Mouse (Mus musculus): Measurements from ENCODE around the gene Olfr789. TPM values are rescaled to one million over a fixed set of nuclear protein-coding genes. Genes with fewer than 3 reads are reported as not detected.

The Olfr789 gene
- polyA plus RNA-seq (2016; fragmentation: Nextera tagmentation; extraction: Ambion mirVana), result not detected in 2 replicates

DNA sequence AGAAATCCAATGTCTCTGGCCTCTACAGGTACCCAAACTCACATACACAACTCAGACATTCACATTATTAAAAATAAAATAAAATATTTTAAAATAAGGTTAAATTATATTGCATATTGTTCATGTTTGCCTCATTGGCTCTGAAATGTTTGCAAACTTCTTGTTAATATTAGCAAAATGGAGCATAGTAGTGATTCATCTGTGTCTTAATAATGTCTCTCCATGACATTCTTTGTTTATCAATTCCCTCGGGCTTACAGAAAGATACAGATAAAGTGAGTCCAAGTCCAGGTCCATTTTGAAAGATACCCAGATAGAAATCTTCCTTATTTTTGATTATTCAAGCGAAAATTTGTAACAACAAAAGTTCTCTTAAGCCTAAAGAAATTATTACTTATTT, at the start of gene Olfr789:
Olfr789 (plus strand) TSS at position 301 of the 400 bp plus-strand sequence.
- H3K9me3 ChIP-seq, result no peaks in the 10 kb centered on the region
- no peak for ATAC-seq (ENCODE audit: low FRiP score, low read depth)
- no peaks in the 10 kb centered on the region for H3K36me3 ChIP-seq
- WGBS, result 68% methylated on average over 2 of the region's 2 CpGs
- H3K27ac ChIP-seq, result no peak within 1 kb of the TSS
- H3K27me3 ChIP-seq (replicated peaks), result no peaks in the 10 kb centered on the region
- no peak within 1 kb of the TSS for H3K9ac ChIP-seq
- H3K4me3 ChIP-seq, result no peak within 1 kb of the TSS
- H3K4me2 ChIP-seq (replicated peaks), result no peak within 1 kb of the TSS
- no peaks in the 10 kb centered on the region for H3K4me1 ChIP-seq

DNA sequence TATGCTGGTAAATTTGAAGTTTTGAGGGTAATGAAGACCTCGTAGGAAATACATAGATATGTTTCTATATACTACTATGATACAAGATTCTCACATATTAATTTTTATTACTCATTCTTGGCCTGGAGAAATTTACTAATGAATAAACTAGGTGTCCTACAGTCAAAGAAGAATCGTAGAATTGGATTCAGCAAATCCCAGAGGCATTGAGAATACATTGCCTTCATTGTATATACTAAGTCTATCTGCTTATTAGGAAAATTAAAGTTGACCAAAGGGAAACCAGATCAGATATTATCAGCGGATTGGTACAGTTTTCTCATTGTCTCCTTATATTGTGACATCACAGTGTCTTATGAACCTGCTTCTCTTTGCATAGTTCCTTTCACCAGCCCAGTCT, 23.0 kb upstream of the Olfr789 start, which contains the start of gene Olfr787:
Olfr787 (plus strand) TSS at position 301 of the 400 bp plus-strand sequence.
- Histone ChIP-seq H3K36me3 (no peaks in the 10 kb centered on the region), H3K9me3 (no peaks in the 10 kb centered on the region), H3K9ac (no peak within 1 kb of the TSS), H3K27me3 (replicated peaks) (no peaks in the 10 kb centered on the region), H3K4me1 (no peaks in the 10 kb centered on the region), H3K4me2 (replicated peaks) (no peak within 1 kb of the TSS), H3K27ac (no peak within 1 kb of the TSS), H3K4me3 (no peak within 1 kb of the TSS)
- no peak for ATAC-seq (ENCODE audit: low FRiP score, low read depth)
- WGBS, result 87% methylated on average over 3 of the region's 3 CpGs

DNA sequence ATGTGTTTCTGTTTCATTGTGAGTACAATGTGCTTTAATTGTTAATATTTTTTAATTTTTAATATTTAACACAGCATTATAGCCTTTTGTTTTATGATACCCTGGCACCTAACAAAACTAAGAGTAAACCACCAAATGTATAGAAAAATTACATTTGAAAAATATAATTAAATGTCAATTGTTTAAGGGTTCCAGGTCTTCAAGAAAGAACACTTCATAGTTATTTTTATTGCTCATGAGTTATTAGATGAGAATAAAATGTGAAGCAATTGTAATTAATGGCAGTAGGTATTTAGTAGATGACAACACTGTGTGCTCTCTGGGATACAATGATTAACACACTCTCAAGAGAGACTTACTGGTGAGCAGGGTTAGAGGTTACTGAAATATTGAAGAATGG, 13.9 kb upstream of the Olfr789 start, which contains the start of gene Olfr788:
Olfr788 (plus strand) TSS at position 301 of the 400 bp plus-strand sequence.
- no peak within 1 kb of the TSS for H3K9ac ChIP-seq
- no peak within 1 kb of the TSS for H3K4me3 ChIP-seq
- H3K27me3 ChIP-seq (replicated peaks), result no peaks in the 10 kb centered on the region
- no peak within 1 kb of the TSS for H3K27ac ChIP-seq
- ATAC-seq (ENCODE audit: low FRiP score, low read depth), result no peak
- H3K4me1 ChIP-seq, result no peaks in the 10 kb centered on the region
- H3K4me2 ChIP-seq (replicated peaks), result no peak within 1 kb of the TSS
- no peaks in the 10 kb centered on the region for H3K9me3 ChIP-seq
- H3K36me3 ChIP-seq, result no peaks in the 10 kb centered on the region

DNA sequence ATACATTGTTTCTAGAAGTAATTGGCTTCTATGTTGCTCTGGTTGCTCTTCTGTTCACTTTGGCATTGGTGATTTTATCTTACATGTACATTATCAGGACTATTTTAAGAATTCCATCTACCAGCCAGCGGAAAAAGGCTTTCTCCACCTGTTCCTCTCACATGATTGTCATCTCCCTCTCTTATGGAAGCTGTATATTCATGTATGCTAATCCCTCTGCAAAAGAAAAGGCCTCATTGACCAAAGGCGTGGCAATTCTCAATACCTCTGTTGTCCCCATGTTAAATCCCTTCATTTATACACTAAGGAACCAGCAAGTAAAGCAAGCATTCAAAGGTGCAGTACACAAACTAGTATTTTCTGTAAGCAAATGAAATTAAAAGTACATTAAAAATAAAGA, 11.3 kb upstream of the Olfr789 start:
- no peak overlapping the region for H3K4me3 ChIP-seq
- no peak for ATAC-seq (ENCODE audit: low FRiP score, low read depth)
- no peaks in the 10 kb centered on the region for H3K36me3 ChIP-seq
- no peak overlapping the region for H3K9ac ChIP-seq
- no peak overlapping the region for H3K27ac ChIP-seq
- no peak overlapping the region for H3K4me2 ChIP-seq (replicated peaks)
- H3K27me3 ChIP-seq (replicated peaks), result no peaks in the 10 kb centered on the region
- no peaks in the 10 kb centered on the region for H3K9me3 ChIP-seq
- 77% methylated on average over 2 of the region's 2 CpGs for WGBS
- H3K4me1 ChIP-seq, result no peaks in the 10 kb centered on the region

DNA sequence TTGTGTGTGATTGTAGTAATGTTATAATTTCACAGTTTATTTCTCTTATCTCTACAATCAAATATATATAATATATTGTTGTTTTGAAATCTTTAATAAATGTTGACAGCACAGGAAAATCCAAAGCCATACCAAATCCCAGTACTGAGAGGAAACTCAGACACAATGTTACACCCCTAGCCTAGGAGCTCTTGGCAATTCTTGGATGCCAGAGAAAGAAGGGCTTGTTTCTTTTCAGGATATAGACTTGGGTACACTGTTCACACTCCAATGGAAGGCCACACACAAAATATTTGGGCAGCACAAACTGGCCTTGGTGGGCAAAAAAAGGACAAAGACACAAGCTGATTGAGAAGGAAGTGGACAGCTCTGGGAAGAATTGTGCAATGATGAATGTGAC, 10.8 kb upstream of the Olfr789 start:
- Histone ChIP-seq H3K27ac (no peak overlapping the region), H3K36me3 (no peaks in the 10 kb centered on the region), H3K4me3 (no peak overlapping the region), H3K9me3 (no peaks in the 10 kb centered on the region), H3K4me1 (no peaks in the 10 kb centered on the region), H3K27me3 (replicated peaks) (no peaks in the 10 kb centered on the region), H3K9ac (no peak overlapping the region), H3K4me2 (replicated peaks) (no peak overlapping the region)
- ATAC-seq (ENCODE audit: low FRiP score, low read depth), result no peak

DNA sequence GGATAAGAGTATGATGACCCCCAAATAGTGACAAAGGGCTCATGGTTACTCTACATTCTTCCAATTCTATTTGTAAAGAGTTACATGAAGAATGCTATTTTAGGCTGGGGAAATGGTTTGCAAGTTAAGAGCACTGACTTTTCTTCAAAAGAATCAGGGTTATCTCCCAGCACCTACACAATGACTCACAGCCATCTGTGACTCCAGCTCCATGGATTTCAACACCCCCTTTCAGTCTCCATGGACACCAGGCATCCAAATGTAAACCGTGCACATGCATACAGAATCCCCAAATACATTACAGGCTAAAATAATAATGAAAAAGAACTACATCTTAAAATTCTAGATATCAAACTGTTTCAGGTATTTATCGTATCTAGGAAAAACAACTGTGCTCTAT, 5.5 kb downstream of the Olfr789 start:
- Histone ChIP-seq H3K27me3 (replicated peaks) (no peaks in the 10 kb centered on the region), H3K4me2 (replicated peaks) (no peak overlapping the region), H3K9ac (no peak overlapping the region), H3K36me3 (no peaks in the 10 kb centered on the region), H3K27ac (no peak overlapping the region), H3K4me1 (no peaks in the 10 kb centered on the region), H3K9me3 (no peaks in the 10 kb centered on the region), H3K4me3 (no peak overlapping the region)
- no peak for ATAC-seq (ENCODE audit: low FRiP score, low read depth)
- WGBS, result 79% methylated on average over 2 of the region's 2 CpGs

DNA sequence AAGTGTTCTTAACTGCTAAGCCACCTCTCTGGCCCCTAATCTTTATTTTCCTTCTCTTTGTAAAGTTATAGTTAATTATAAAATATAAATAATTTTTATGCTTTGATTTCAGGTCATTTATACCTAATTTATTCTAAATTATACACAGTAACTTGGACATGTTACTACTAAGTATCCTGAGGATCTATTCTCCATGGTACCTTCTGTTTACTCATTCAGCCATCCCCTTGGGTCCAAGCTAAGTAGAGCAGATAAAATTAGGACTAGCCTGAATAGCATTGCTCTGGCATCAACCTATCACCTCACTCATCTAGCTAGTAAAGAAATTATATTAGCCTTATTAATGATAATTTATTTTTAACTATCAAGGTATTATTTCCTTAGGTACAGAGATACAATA, 13.6 kb downstream of the Olfr789 start, which contains the start of gene Olfr790:
Olfr790 (plus strand) TSS at position 301 of the 400 bp plus-strand sequence.
- Histone ChIP-seq H3K9ac (no peak within 1 kb of the TSS), H3K4me2 (replicated peaks) (no peak within 1 kb of the TSS), H3K27me3 (replicated peaks) (no peaks in the 10 kb centered on the region), H3K4me1 (no peaks in the 10 kb centered on the region), H3K36me3 (no peaks in the 10 kb centered on the region), H3K9me3 (no peaks in the 10 kb centered on the region), H3K4me3 (no peak within 1 kb of the TSS), H3K27ac (no peak within 1 kb of the TSS)
- ATAC-seq (ENCODE audit: low FRiP score, low read depth), result no peak

DNA sequence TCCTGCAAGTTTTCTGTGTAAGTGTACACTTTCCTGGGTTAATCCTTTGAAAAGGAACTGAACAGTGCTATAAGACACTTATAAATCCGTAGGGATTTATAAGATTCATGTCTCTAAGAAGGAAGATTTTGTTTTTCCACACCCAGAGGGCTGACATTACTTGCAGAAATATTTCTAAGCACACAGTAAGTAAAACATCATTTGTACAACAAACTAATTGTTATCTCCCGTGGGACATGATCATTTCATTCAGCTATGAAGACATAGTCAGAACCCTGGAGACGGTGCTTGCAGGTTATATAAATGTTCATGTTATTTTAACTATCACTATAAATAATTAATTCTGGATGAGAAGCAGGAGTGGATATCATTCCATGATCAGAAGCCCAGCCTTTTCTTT, 36.9 kb downstream of the Olfr789 start, which contains the start of gene Olfr791:
Olfr791 (plus strand) TSS at position 301 of the 400 bp plus-strand sequence.
- no peaks in the 10 kb centered on the region for H3K4me1 ChIP-seq
- no peaks in the 10 kb centered on the region for H3K27me3 ChIP-seq (replicated peaks)
- H3K9ac ChIP-seq, result no peak within 1 kb of the TSS
- ATAC-seq (ENCODE audit: low FRiP score, low read depth), result no peak
- H3K27ac ChIP-seq, result no peak within 1 kb of the TSS
- WGBS, result 72% methylated on average over 3 of the region's 3 CpGs
- H3K9me3 ChIP-seq, result no peaks in the 10 kb centered on the region
- no peaks in the 10 kb centered on the region for H3K36me3 ChIP-seq
- H3K4me2 ChIP-seq (replicated peaks), result no peak within 1 kb of the TSS
- H3K4me3 ChIP-seq, result no peak within 1 kb of the TSS

DNA sequence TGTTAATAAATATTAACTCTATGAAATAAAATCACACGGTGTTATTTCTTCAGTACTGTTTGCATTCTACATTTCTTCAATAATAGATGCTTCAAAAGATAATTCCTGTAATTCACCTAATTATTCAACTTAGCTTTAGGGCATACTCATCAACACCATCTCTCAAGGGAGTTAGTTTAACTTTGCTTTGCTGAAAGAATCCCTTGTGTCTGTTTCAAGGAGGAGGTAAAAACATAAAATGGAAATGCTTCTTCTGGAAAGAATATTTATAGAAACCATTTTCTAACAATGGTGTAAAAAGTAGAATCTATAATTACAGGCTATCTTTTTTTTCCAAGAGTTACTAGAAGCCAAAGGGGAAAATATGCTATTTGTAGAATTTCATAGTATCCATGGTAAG, 54.3 kb downstream of the Olfr789 start, which contains the start of gene Olfr792:
Olfr792 (plus strand) TSS at position 301 of the 400 bp plus-strand sequence.
- 76% methylated on average over 1 of the region's 1 CpGs for WGBS
- no peak within 1 kb of the TSS for H3K4me3 ChIP-seq

More for the DNA sequence above, 54.3 kb downstream of the Olfr789 start, which contains the start of gene Olfr792:
- Histone ChIP-seq H3K9me3 (peaks cover under 1% of the 10 kb centered on the region; the same call in 1 of the 2 replicates), H3K36me3 (no peaks in the 10 kb centered on the region), H3K4me2 (replicated peaks) (no peak within 1 kb of the TSS), H3K9ac (no peak within 1 kb of the TSS), H3K4me1 (no peaks in the 10 kb centered on the region), H3K27me3 (replicated peaks) (no peaks in the 10 kb centered on the region), H3K27ac (no peak within 1 kb of the TSS)
- no peak for ATAC-seq (ENCODE audit: low FRiP score, low read depth)

Other genes with a start within 250 kb of the Olfr789 start
- not detected in 2 replicates for gene Olfr774, start 248.5 kb upstream of the Olfr789 start, polyA plus RNA-seq (2016; fragmentation: Nextera tagmentation; extraction: Ambion mirVana)
- not detected in 2 replicates for gene Olfr775, start 236.3 kb upstream of the Olfr789 start, polyA plus RNA-seq (2016; fragmentation: Nextera tagmentation; extraction: Ambion mirVana)
- not detected in 2 replicates for gene Olfr776, start 225.6 kb upstream of the Olfr789 start, polyA plus RNA-seq (2016; fragmentation: Nextera tagmentation; extraction: Ambion mirVana)
- not detected in 2 replicates for gene Olfr777, start 213.3 kb upstream of the Olfr789 start, polyA plus RNA-seq (2016; fragmentation: Nextera tagmentation; extraction: Ambion mirVana)
- gene Olfr780, start 166.6 kb upstream of the Olfr789 start, polyA plus RNA-seq (2016; fragmentation: Nextera tagmentation; extraction: Ambion mirVana), result not detected in 2 replicates
- gene Olfr781, start 155.9 kb upstream of the Olfr789 start, polyA plus RNA-seq (2016; fragmentation: Nextera tagmentation; extraction: Ambion mirVana), result not detected in 2 replicates
- gene Olfr782, start 135.9 kb upstream of the Olfr789 start, polyA plus RNA-seq (2016; fragmentation: Nextera tagmentation; extraction: Ambion mirVana), result not detected in 2 replicates
- gene Olfr784, start 100.7 kb upstream of the Olfr789 start, polyA plus RNA-seq (2016; fragmentation: Nextera tagmentation; extraction: Ambion mirVana), result 0.06 and 0.19 TPM in 2 replicates
- not detected in 2 replicates for gene Olfr785, start 79.3 kb upstream of the Olfr789 start, polyA plus RNA-seq (2016; fragmentation: Nextera tagmentation; extraction: Ambion mirVana)
- gene Olfr786, start 57.4 kb upstream of the Olfr789 start, polyA plus RNA-seq (2016; fragmentation: Nextera tagmentation; extraction: Ambion mirVana), result not detected in 2 replicates
- not detected in 2 replicates for gene Olfr787, start 22.9 kb upstream of the Olfr789 start, polyA plus RNA-seq (2016; fragmentation: Nextera tagmentation; extraction: Ambion mirVana)
- not detected in 2 replicates for gene Olfr788, start 13.8 kb upstream of the Olfr789 start, polyA plus RNA-seq (2016; fragmentation: Nextera tagmentation; extraction: Ambion mirVana)
- gene Olfr790, start 13.7 kb downstream of the Olfr789 start, polyA plus RNA-seq (2016; fragmentation: Nextera tagmentation; extraction: Ambion mirVana), result not detected in 2 replicates
- gene Olfr791, start 37.0 kb downstream of the Olfr789 start, polyA plus RNA-seq (2016; fragmentation: Nextera tagmentation; extraction: Ambion mirVana), result not detected in 2 replicates
- not detected in 2 replicates for gene Olfr792, start 54.4 kb downstream of the Olfr789 start, polyA plus RNA-seq (2016; fragmentation: Nextera tagmentation; extraction: Ambion mirVana)
- not detected in 2 replicates for gene Olfr794, start 82.9 kb downstream of the Olfr789 start, polyA plus RNA-seq (2016; fragmentation: Nextera tagmentation; extraction: Ambion mirVana)
- not detected in 2 replicates for gene Olfr796, start 127.8 kb downstream of the Olfr789 start, polyA plus RNA-seq (2016; fragmentation: Nextera tagmentation; extraction: Ambion mirVana)
- gene Olfr798, start 143.2 kb downstream of the Olfr789 start, polyA plus RNA-seq (2016; fragmentation: Nextera tagmentation; extraction: Ambion mirVana), result not detected in 2 replicates
- not detected in 2 replicates for gene Olfr799, start 152.7 kb downstream of the Olfr789 start, polyA plus RNA-seq (2016; fragmentation: Nextera tagmentation; extraction: Ambion mirVana)
- not detected in 2 replicates for gene Olfr800, start 172.9 kb downstream of the Olfr789 start, polyA plus RNA-seq (2016; fragmentation: Nextera tagmentation; extraction: Ambion mirVana)
- not detected in 2 replicates for gene Olfr801, start 189.1 kb downstream of the Olfr789 start, polyA plus RNA-seq (2016; fragmentation: Nextera tagmentation; extraction: Ambion mirVana)
- gene Olfr802, start 203.4 kb downstream of the Olfr789 start, polyA plus RNA-seq (2016; fragmentation: Nextera tagmentation; extraction: Ambion mirVana), result not detected in 2 replicates
- not detected in 2 replicates for gene Olfr803, start 209.5 kb downstream of the Olfr789 start, polyA plus RNA-seq (2016; fragmentation: Nextera tagmentation; extraction: Ambion mirVana)
- gene Olfr804, start 218.5 kb downstream of the Olfr789 start, polyA plus RNA-seq (2016; fragmentation: Nextera tagmentation; extraction: Ambion mirVana), result not detected in 2 replicates
- gene Olfr805, start 244.6 kb downstream of the Olfr789 start, polyA plus RNA-seq (2016; fragmentation: Nextera tagmentation; extraction: Ambion mirVana), result not detected in 2 replicates

All from neural tube, embryonic 12.5 days (tissue).